Mouse (Mus musculus) adrenal gland, adult 10 weeks (tissue): ENCODE data around the gene Vmn1r132. TPM values are rescaled to one million over a fixed set of nuclear protein-coding genes. Genes with fewer than 3 reads are reported as not detected.

Experiments
- polyA plus RNA-seq: library from polyadenylated mRNA; stranded (reverse); fragments of 350-450 nt; fragmentation: Illumina TruSeq; extraction: RNeasy Lipid Tissue Mini Kit (QIAGEN cat#74804); gene quantifications from one replicate; pipeline ENCODE4 v1.2.3, GENCODE M21; 2014; ENCODE audit warnings: low read depth, low replicate concordance

The Vmn1r132 gene
- not detected for polyA plus RNA-seq

GRCm38 (mm10) chr7:21613792-21614191, at the start of gene Vmn1r132:
TSS of gene Vmn1r132 (plus strand) at chr7:21614092.

Other genes starting within 250 kb of the Vmn1r132 start
- not detected for gene Gm6882, start 181.3 kb upstream of the Vmn1r132 start, polyA plus RNA-seq
- not detected for gene Vmn1r130, start 102.3 kb upstream of the Vmn1r132 start, polyA plus RNA-seq
- not detected for gene Vmn1r131, start 68.0 kb upstream of the Vmn1r132 start, polyA plus RNA-seq
- gene Gm4175, start 147.4 kb downstream of the Vmn1r132 start, polyA plus RNA-seq = not detected
- not detected for gene Gm4177, start 182.6 kb downstream of the Vmn1r132 start, polyA plus RNA-seq
- gene Vmn1r135, start 218.3 kb downstream of the Vmn1r132 start, polyA plus RNA-seq = not detected
- not detected for gene Gm5725, start 230.2 kb downstream of the Vmn1r132 start, polyA plus RNA-seq